Mouse (Mus musculus): ENCODE measurements around the gene 1110017D15Rik.
A peak's percentile ranks its signal among the peaks of the same experiment; 100 is the strongest.

DNA sequence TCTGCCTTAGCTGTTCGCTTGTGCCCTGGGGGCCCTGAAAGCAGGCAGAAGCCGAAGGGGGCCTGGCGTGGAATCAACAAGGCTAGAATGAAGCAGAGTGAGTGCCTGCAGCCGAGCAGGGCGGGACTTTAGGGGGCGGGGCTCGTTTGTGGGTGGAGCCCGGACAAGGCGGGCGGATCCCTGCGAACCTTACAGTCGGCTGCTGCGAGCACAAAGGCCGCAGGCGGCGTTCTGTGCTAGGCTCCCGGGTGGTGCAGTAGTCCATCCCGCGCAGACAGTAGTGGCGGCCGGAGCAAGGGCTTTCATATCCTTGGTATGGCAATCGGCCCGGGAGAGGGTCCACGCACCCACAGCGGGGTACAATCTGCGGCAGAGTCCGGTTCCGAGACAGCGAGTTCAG, 10.2 kb downstream of the 1110017D15Rik start:
- TF ChIP-seq POLR2A (IDR thresholded peaks at IDR 0.05; ENCODE audit: extremely low read depth, insufficient read depth, low read length) (peak; percentile 72), CTCF (IDR thresholded peaks at IDR 0.05; ENCODE audit: extremely low read depth, insufficient read depth, low read length) (no peak)
